24 mouse cellular contexts compared by ENCODE assay signal in the genomic region with DNA sequence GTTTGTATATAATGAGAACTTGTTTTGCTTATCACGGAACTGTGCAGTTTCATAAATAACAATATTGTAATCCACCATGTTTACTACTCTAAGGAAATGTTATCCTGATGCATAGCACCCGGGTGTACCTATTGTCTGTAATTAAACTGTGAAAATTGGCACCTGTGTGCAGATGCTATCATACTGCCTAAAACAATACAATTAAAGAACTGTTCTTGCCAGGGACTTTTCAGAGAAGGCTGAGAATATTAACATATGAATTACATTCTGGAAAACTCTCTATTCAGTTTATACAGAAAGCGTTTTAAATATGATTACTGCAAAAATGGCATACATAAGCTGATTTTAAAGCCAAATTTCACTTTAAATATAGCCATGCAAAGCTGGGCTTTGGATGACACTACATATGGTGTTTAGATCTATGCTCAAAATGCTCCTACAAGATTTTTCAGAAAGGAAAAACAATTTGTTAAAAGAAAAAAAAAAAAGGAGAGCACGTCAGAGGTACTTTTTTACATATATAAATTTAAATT.
DNase-seq lines count a peak whose midpoint lies in the region; ATAC-seq and TF ChIP-seq lines count a peak whose summit lies in the region.
"Had no signal": no experiment of that assay in that cellular context is flagged by ENCODE, and none has a peak within 500 bp of the region (broad histone marks: within the 10 kb centered on the region; RNA-seq: fewer than 3 reads in every experiment).

No protein-coding gene starts in this region.

- H3K4me2 ChIP-seq in forebrain, embryonic 16.5 days (ENCODE audit: low read length) = no peak overlapping the region
- no peak overlapping the region for H3K4me2 ChIP-seq in forebrain, embryonic 11.5 days (ENCODE audit: low read depth, low read length, severe bottlenecking)
- H3K4me2 ChIP-seq: embryonic facial prominence, embryonic 13.5 days; heart, embryonic 11.5 days; hindbrain, embryonic 12.5 days; hindbrain, embryonic 15.5 days had no signal

- TF ChIP-seq POLR2A in brain, embryonic 14.5 days (IDR thresholded peaks at IDR 0.05; ENCODE audit: borderline replicate concordance, extremely low read depth, insufficient read depth, insufficient read length, poor library complexity, severe bottlenecking) = no peak

- no peaks in the 10 kb centered on the region for H3K36me3 ChIP-seq in forebrain, embryonic 16.5 days (ENCODE audit: control insufficient read depth, insufficient read depth)
- no peaks in the 10 kb centered on the region for H3K36me3 ChIP-seq in forebrain, embryonic 11.5 days (ENCODE audit: control insufficient read depth, insufficient read depth, low read length)
- H3K36me3 ChIP-seq: embryonic facial prominence, embryonic 10.5 days; embryonic facial prominence, embryonic 13.5 days; hindbrain, embryonic 12.5 days; hindbrain, embryonic 15.5 days had no signal

- TF ChIP-seq CTCF in brain, embryonic 14.5 days (IDR thresholded peaks at IDR 0.05; ENCODE audit: borderline replicate concordance, extremely low read depth, insufficient read depth, insufficient read length) = no peak

- H3K9ac ChIP-seq in forebrain, embryonic 16.5 days (replicated peaks; ENCODE audit: low read depth, low read length) = no peak overlapping the region
- H3K9ac ChIP-seq in forebrain, embryonic 11.5 days (ENCODE audit: low read length) = no peak overlapping the region
- H3K9ac ChIP-seq: embryonic facial prominence, embryonic 13.5 days; hindbrain, embryonic 12.5 days; hindbrain, embryonic 15.5 days had no signal

- no peak overlapping the region for H3K4me3 ChIP-seq in forebrain, embryonic 16.5 days (replicated peaks; ENCODE audit: low read length)
- no peak overlapping the region for H3K4me3 ChIP-seq in forebrain, embryonic 11.5 days (ENCODE audit: low read depth, low read length)
- H3K4me3 ChIP-seq: embryonic facial prominence, embryonic 10.5 days; embryonic facial prominence, embryonic 13.5 days; erythroblast, embryonic 14.5 days; hindbrain, embryonic 12.5 days; hindbrain, embryonic 15.5 days had no signal

- WGBS in forebrain, embryonic 16.5 days = 52% methylated on average over 4 of the region's 4 CpGs
- 86% methylated on average over 4 of the region's 4 CpGs for WGBS in forebrain, embryonic 11.5 days

- no peak for DNase-seq in forebrain, embryonic 11.5 days (ENCODE audit: low spot score)
- peak; percentile 56 for DNase-seq in brain, adult 2 months (ENCODE audit: low read depth, low spot score)
- peak; percentile 62 for DNase-seq in brain, embryonic 14.5 days (ENCODE audit: low read depth)
- no peak for DNase-seq in liver
- DNase-seq in urinary bladder, postnatal 4 days (ENCODE audit: low spot score in 2 of 2) = no peak
- DNase-seq: adrenal gland, adult 2 months; adrenal gland, postnatal 14 days; cerebellum, adult 11-12 months; cerebellum, adult 8-10 months; cerebellum, postnatal 10 days; cerebellum, postnatal 36 days; embryo, embryonic 11 days; gastrocnemius, postnatal 10 days; gastrocnemius, postnatal 36 days; kidney, adult 2 months had no signal

- no peaks in the 10 kb centered on the region for H3K27me3 ChIP-seq in forebrain, embryonic 16.5 days (replicated peaks; ENCODE audit: control insufficient read depth, insufficient read depth, low read length)
- no peaks in the 10 kb centered on the region for H3K27me3 ChIP-seq in forebrain, embryonic 11.5 days (ENCODE audit: control insufficient read depth, insufficient read depth, low read length)
- H3K27me3 ChIP-seq: embryonic facial prominence, embryonic 13.5 days; hindbrain, embryonic 12.5 days; hindbrain, embryonic 15.5 days had no signal

- ATAC-seq in forebrain, embryonic 16.5 days = peak; percentile 69
- no peak for ATAC-seq in forebrain, embryonic 11.5 days (replicated peaks; ENCODE audit: low FRiP score)
- ATAC-seq: CD4-positive, CD25-positive, alpha-beta regulatory T cell, adult 4 months; intestine, postnatal 0 days had no signal

- H3K4me1 ChIP-seq in forebrain, embryonic 16.5 days (replicated peaks; ENCODE audit: control insufficient read depth, insufficient read depth, low read length) = no peaks in the 10 kb centered on the region
- H3K4me1 ChIP-seq in forebrain, embryonic 11.5 days (replicated peaks; ENCODE audit: control insufficient read depth, insufficient read depth, low read length) = no peaks in the 10 kb centered on the region
- H3K4me1 ChIP-seq: embryonic facial prominence, embryonic 10.5 days; embryonic facial prominence, embryonic 13.5 days; hindbrain, embryonic 12.5 days; hindbrain, embryonic 15.5 days had no signal

- H3K27ac ChIP-seq in forebrain, embryonic 16.5 days (ENCODE audit: low read length) = no peak overlapping the region
- H3K27ac ChIP-seq in forebrain, embryonic 11.5 days (ENCODE audit: low read depth, low read length) = no peak overlapping the region
- H3K27ac ChIP-seq: embryonic facial prominence, embryonic 10.5 days; embryonic facial prominence, embryonic 13.5 days; hindbrain, embryonic 12.5 days; hindbrain, embryonic 15.5 days had no signal

- no peaks in the 10 kb centered on the region for H3K9me3 ChIP-seq in forebrain, embryonic 16.5 days (ENCODE audit: control insufficient read depth, low read length)
- H3K9me3 ChIP-seq in forebrain, embryonic 11.5 days (ENCODE audit: control insufficient read depth, low read length) = no peaks in the 10 kb centered on the region
- H3K9me3 ChIP-seq: embryonic facial prominence, embryonic 10.5 days; embryonic facial prominence, embryonic 13.5 days; hindbrain, embryonic 12.5 days; hindbrain, embryonic 15.5 days had no signal

Comparison
In these comparisons a context has a peak if more than half of its experiments do, and no peak if none do; other contexts are left out.
1. DNase-seq: peak in brain, adult 2 months (single experiment) and brain, embryonic 14.5 days (single experiment); none in forebrain, embryonic 11.5 days (single experiment), liver (single experiment) and urinary bladder, postnatal 4 days (0 of 2).